Mouse (Mus musculus): ENCODE data around the gene Skap2.

- TF ChIP-seq POLR2A (IDR thresholded peaks at IDR 0.05; ENCODE audit: extremely low read depth, insufficient read depth, low read length) (no peak), CTCF (IDR thresholded peaks at IDR 0.05; ENCODE audit: extremely low read depth, insufficient read depth, low read length) (no peak)
Measured at GRCm38 (mm10) chr6:51810906-51811305, 201.4 kb downstream of the Skap2 start.
